Mouse (Mus musculus): Measurements from ENCODE around the gene Rsph3a. TPM values are rescaled to one million over a fixed set of nuclear protein-coding genes. Genes with fewer than 3 reads are reported as not detected.

Gene Rsph3a
- polyA plus RNA-seq, 1 experiment from 2014 or later, result 15.9 TPM

DNA sequence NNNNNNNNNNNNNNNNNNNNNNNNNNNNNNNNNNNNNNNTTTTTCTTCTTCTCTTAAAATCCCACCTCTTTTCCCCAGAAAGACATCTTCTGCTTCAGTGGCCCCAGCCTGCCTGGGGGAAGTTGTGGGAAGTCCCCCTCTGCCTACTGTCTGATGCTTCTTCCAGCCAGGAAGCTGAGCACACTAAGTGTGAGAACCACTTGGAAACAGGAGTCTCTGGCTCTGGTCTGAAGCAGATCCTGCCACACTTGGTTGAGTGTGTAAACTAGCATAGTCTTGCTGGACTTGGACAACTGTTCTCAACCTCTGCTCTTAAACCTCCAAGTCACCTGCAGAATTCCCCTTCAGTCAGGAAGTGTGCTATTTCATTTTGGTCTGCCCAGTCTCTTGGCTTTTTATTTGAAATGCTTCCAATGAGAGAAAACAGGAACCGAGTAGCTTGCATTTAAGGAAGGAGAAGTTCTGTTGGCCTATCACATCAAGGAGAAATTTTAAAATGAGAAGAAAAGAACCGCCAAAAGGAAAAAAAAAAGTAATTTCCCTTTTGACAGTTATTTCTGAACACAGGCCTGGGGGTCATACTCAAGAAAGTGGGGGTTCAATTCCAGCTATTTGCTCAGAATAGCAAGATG, 30.7 kb upstream of the Rsph3a start:
- CTCF ChIA-PET, result interaction anchor here (1.5 to 6.5 kb wide), 4 partner anchors 10 to 29 kb away, joined by 4 to 31 read pairs (median 5); no protein-coding TSS in a partner anchor
- TF ChIP-seq CTCF (IDR thresholded peaks at IDR 0.05), result no peak
- ATAC-seq (no peak), DNase-seq (ENCODE audit: low read depth, low spot score) (no peak)
- H3K27me3 ChIP-seq, result no peaks in the 10 kb centered on the region
- POLR2A ChIA-PET, result no interaction called here
- in situ Hi-C loops (cut with MboI; ENCODE audit: low pct_unique_long_range_greater_than_20kb), result no loop called here

DNA sequence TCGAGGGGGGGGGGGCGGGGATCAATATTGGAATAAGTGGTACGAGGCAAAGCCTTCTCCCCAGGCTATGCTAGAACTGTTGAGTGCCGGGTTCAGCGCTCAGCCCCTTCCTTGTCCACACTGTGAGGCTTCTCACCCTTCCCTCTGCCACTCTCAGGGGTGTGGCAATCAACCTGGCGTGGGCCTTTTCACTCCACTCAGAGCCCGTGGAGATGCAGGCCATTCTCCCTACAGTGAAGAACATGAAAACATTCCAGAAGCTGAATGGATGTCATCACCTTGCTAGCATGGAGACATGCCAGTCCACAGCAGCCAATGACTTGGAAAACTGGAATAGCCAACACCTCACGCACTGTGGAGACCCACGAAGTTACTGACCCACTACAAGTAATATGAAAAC, 29.6 kb upstream of the Rsph3a start:
- ChIA-PET POLR2A (no interaction called here), CTCF (interaction anchor here (1.1 to 6.5 kb wide), 3 partner anchors 11 to 15 kb away, joined by 4 to 31 read pairs (median 4); no protein-coding TSS in a partner anchor)
- ATAC-seq (no peak), DNase-seq (ENCODE audit: low read depth, low spot score) (no peak)
- in situ Hi-C loops (cut with MboI; ENCODE audit: low pct_unique_long_range_greater_than_20kb), result no loop called here
- no peaks in the 10 kb centered on the region for H3K27me3 ChIP-seq
- TF ChIP-seq CTCF (IDR thresholded peaks at IDR 0.05), result no peak

DNA sequence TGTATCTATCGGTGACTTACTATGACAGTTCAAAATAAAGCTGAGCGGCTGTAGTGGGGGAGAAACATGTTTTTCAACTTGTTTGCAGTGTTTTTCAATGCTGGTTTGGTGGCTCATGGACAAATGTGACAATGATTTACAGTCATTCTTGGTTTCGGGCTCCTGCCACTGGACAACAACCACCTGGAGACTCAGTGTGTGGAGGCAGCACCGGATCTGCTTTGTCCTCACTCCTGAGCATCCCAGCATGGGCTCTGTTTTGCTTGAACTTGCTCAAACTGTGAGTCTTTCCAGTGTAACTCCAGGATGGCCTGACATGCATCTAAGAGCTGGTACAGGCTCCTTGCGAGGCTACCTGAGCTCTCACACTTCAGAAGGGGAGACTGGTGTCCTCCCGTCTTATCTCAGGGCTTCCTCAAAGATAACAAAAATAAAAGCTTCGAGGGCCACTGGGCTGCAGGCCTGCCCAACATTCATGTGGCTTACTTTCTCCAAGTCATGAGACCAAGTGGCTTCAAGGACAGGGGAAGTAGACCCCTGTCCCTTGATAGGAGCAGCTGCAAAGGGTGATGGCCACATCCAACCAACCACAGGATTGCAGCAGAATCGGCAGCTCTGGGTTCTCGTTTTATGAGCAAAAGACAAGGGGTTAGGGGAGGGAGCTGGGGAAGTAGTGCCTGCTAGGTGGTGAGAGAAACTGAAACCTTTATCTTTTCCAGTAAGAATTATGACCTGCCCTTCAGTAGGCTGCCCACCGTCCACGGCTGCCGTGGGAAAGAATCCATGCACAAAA, 28.4 kb upstream of the Rsph3a start:
- ChIA-PET CTCF (interaction anchor here (1.1 to 6.5 kb wide), 2 partner anchors 12 kb away, joined by 4 to 31 read pairs; no protein-coding TSS in a partner anchor), POLR2A (no interaction called here)
- in situ Hi-C loops (cut with MboI; ENCODE audit: low pct_unique_long_range_greater_than_20kb), result no loop called here
- no peak for TF ChIP-seq CTCF (IDR thresholded peaks at IDR 0.05)
- no peaks in the 10 kb centered on the region for H3K27me3 ChIP-seq
- no peak for ATAC-seq
- no peak for DNase-seq (ENCODE audit: low read depth, low spot score)

DNA sequence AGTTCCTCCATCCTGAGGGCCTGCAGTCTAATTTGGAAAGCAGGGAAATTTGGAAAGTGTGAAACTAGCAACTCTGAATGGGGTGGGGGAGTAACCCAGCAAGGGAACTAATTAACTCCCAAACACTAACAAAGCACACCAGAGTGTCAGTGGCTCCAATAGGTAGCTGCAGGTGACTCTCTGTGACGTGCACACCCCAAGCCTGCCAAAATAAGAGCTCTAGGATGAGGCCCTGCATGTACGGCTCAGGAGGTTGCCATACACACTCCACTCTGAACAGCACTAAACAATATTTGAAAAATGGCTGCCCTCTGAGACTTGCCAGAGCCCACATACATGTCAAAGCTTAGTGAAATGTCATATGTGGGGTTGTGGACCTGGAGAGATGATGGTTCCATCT, 27.1 kb upstream of the Rsph3a start:
- no peak for ATAC-seq
- H3K27me3 ChIP-seq, result no peaks in the 10 kb centered on the region
- in situ Hi-C loops (cut with MboI; ENCODE audit: low pct_unique_long_range_greater_than_20kb), result no loop called here
- CTCF ChIA-PET, result interaction anchor here (1.7 to 6.5 kb wide), 2 partner anchors 11 to 50 kb away, joined by 5 to 31 read pairs; no protein-coding TSS in a partner anchor
- POLR2A ChIA-PET, result no interaction called here
- DNase-seq (ENCODE audit: low read depth, low spot score), result no peak
- TF ChIP-seq CTCF (IDR thresholded peaks at IDR 0.05), result no peak

DNA sequence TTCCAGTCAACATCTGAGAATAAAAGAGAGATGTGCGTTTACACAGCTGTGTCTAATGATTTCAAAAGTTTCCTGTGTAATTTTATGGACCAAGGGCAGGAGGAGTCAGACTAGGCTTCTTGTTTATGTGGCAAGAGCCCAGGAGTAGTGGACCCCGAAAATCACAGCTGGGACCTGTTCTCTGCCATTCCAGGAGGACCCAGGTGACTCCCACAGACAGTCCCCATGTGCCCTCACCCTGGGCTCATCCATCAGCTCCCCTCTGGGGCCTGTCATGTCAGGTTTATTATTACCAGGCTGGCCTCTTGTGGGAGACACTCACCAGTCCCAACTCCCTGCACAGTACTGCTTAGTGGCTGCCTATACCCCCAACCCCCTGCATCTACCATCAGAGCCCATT, 26.2 kb upstream of the Rsph3a start:
- ChIA-PET CTCF (interaction anchor here (1.2 to 6.5 kb wide), 3 partner anchors 10 to 1061 kb away, joined by 3 to 31 read pairs (median 5); no protein-coding TSS in a partner anchor), POLR2A (interaction anchor here (0.6 kb wide), 1 partner anchor 59 kb away, joined by 3 read pairs; no protein-coding TSS in a partner anchor)
- DNase-seq (ENCODE audit: low read depth, low spot score), result no peak
- H3K27me3 ChIP-seq, result no peaks in the 10 kb centered on the region
- in situ Hi-C loops (cut with MboI; ENCODE audit: low pct_unique_long_range_greater_than_20kb), result no loop called here
- TF ChIP-seq CTCF (IDR thresholded peaks at IDR 0.05), result no peak
- ATAC-seq, result no peak

DNA sequence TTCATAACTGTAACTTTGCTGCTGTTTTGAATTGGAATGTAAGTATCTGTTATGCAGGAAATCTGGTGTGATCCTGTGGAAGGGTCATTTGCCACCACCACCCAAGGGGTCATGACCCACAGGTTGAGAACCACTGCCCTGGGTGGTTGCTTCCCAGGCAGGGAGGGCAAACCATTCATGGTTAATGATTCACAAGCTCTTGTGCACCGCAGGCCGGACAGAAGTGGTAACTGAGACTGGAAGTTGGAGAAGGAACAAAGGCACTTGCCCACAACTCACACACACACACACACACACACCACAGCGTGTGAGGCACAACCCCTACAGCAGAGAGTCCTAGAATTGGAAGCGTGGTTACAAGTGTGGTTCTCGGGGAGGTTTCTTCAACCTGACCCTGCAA, 22.9 kb upstream of the Rsph3a start:
- POLR2A ChIA-PET, result no interaction called here
- in situ Hi-C loops (cut with MboI; ENCODE audit: low pct_unique_long_range_greater_than_20kb), result no loop called here
- CTCF ChIA-PET, result interaction anchor here (1.6 kb wide), 1 partner anchor 54 kb away, joined by 4 read pairs; no protein-coding TSS in a partner anchor
- no peak for ATAC-seq
- DNase-seq (ENCODE audit: low read depth, low spot score), result no peak
- no peak for TF ChIP-seq CTCF (IDR thresholded peaks at IDR 0.05)
- H3K27me3 ChIP-seq, result no peaks in the 10 kb centered on the region

DNA sequence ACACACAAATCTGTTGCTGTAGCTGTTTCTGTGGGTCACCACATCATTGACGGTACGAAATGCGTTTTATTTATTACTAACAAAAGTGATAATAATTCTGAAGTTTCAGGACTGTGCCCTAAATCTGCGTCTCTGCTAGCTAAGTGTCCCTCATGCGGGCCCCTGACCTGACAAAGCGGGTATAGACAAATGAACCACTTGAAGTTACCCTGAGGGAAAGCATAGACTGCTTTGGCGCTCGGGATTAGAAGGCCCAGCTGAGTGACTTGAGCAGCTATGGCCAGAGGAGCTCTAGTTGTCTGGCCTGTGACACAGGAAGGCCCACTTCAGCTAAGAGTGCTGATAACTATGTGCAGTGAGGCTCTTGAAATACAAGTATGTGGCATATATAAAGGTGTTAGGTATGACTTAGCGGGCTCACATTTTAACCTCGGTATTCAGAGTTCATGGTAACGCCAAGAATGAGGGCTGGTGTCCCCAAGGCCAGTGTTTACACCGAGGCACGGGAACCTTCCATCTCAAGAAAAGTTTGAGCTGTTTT, 21.2 kb upstream of the Rsph3a start:
- CTCF ChIA-PET, result interaction anchor here (1.5 kb wide), 1 partner anchor 55 kb away, joined by 5 read pairs; no protein-coding TSS in a partner anchor
- DNase-seq (ENCODE audit: low read depth, low spot score) (no peak), ATAC-seq (no peak)
- no peaks in the 10 kb centered on the region for H3K27me3 ChIP-seq
- POLR2A ChIA-PET, result no interaction called here
- TF ChIP-seq CTCF (IDR thresholded peaks at IDR 0.05), result no peak
- in situ Hi-C loops (cut with MboI; ENCODE audit: low pct_unique_long_range_greater_than_20kb), result no loop called here

DNA sequence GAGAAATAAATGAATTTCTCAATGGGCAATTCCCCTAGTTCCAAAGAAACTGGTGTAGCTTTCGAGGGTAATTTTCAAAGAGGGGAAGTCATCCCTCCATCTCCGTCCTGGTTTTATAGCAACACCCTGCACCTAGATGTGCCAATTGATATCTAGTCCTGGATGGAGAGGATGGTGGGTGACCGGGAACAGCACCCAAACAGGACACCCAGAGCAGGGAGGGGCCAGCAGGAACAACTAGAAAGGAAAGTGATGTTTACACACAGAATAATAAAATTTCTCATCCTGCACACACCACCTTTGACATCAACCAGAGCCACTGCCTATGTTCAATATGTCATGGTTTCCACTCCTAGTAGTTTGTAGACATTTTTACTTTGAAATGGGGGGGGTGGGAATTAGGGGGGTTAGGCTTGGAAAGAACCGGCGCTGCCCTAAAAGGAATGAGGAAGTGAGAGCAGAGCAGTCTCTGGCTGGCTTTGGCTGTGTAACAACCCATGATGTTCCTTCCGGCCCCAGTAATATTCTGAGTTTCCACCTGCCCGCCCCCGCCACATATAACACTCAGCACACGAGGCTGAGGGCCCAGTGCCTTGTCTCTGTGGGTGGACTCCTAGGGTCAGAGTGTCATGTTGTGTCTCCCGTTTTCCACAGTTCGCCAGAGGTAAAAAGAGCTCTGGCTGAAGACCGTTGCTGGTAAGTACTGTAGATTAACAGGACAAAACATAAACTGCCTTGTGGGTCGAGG, 19.8 kb upstream of the Rsph3a start, which contains the start of gene Tagap:
TSS of gene Tagap (plus strand) at position 588 of the 748 bp plus-strand sequence.
- in situ Hi-C loops (cut with MboI; ENCODE audit: low pct_unique_long_range_greater_than_20kb), result loop anchor here (5.0 kb wide), 1 partner anchor 58 kb away; no protein-coding TSS in a partner anchor
- ATAC-seq (no peak), DNase-seq (ENCODE audit: low read depth, low spot score) (no peak)
- TF ChIP-seq CTCF (IDR thresholded peaks at IDR 0.05), result no peak
- ChIA-PET POLR2A (no interaction called here), CTCF (interaction anchor here (1.4 to 6.5 kb wide), 2 partner anchors 57 to 62 kb away, joined by 5 to 47 read pairs; no protein-coding TSS in a partner anchor)
- no peaks in the 10 kb centered on the region for H3K27me3 ChIP-seq

DNA sequence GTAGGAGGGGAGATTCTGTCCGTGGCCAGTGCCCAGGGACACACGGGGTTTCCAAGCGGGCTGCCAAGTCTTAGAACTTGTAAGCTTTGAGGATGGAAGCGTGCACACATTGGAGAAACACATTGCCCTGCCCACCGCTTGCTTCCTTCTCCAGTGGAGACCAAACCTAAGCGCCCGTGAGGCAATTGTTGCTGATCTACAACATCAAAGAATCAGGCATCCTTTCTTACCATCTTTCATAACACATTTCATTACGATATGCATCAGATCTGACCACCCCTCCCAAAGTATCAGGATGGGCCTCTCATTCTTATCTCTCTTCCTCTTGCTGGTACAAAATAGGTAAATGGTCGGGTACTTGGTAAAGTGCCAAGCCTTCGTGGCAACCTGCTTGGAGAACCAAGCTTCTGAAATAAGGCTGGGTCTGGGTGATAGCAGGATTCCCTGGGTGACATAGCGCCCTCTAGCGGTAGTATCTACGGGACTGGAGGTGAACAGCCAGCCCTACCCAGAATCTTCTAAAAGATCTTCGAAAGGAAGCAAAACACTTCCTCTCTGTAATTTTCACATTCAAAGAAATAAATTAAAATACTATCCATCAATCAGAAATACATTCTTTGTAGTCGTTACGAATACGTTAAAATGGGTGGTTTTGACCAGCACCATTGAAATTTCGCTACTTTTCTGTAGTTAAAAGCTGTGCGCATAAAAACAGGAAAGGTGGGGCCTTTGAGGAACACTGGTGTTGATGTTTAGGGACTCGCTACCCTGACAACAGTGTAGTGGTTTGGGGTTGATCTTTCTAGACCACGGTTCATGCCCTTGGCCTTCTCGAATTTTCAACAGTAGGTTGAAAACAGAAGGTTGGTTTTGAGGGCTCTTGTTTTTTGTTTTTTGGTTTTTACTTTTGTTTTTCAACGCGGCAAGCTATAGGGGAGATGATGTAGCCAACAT, 17.6 kb upstream of the Rsph3a start:
- in situ Hi-C loops (cut with MboI; ENCODE audit: low pct_unique_long_range_greater_than_20kb), result loop anchor here (5.0 kb wide), 1 partner anchor 61 kb away; no protein-coding TSS in a partner anchor
- TF ChIP-seq CTCF (IDR thresholded peaks at IDR 0.05), result peak; percentile 89
- no peak for ATAC-seq
- no peak for DNase-seq (ENCODE audit: low read depth, low spot score)
- ChIA-PET POLR2A (no interaction called here), CTCF (interaction anchor here (1.2 to 6.5 kb wide), 5 partner anchors 10 to 59 kb away, joined by 3 to 47 read pairs (median 7); no protein-coding TSS in a partner anchor)
- no peaks in the 10 kb centered on the region for H3K27me3 ChIP-seq

Data from Patski (cell line).